In genomic region chr16:33714271-33714670, GRCm38 (mm10) we compare ENCODE assay signal across 8 mouse cellular contexts. TPM values are rescaled to one million over a fixed set of nuclear protein-coding genes. Genes with fewer than 3 reads are reported as not detected.
DNase-seq lines count a peak whose midpoint lies in the region; ATAC-seq lines count a peak whose summit lies in the region.

No protein-coding gene starts in this region.

- H3K27me3 ChIP-seq in embryonic facial prominence, embryonic 15.5 days: no peaks in the 10 kb centered on the region
- no peaks in the 10 kb centered on the region for H3K27me3 ChIP-seq in limb, embryonic 11.5 days (ENCODE audit: control insufficient read depth, insufficient read depth, low read length)
- H3K27me3 ChIP-seq in midbrain, embryonic 12.5 days: no peaks in the 10 kb centered on the region
- no peaks in the 10 kb centered on the region for H3K27me3 ChIP-seq in stomach, embryonic 14.5 days (ENCODE audit: control insufficient read depth, insufficient read depth, low read length)

- H3K9me3 ChIP-seq in embryonic facial prominence, embryonic 15.5 days (replicated peaks): no peaks in the 10 kb centered on the region
- no peaks in the 10 kb centered on the region for H3K9me3 ChIP-seq in limb, embryonic 11.5 days (ENCODE audit: control insufficient read depth, low read length)
- H3K9me3 ChIP-seq in midbrain, embryonic 12.5 days: no peaks in the 10 kb centered on the region
- no peaks in the 10 kb centered on the region for H3K9me3 ChIP-seq in stomach, embryonic 14.5 days (ENCODE audit: control insufficient read depth, low read depth, low read length)

- H3K27ac ChIP-seq in embryonic facial prominence, embryonic 15.5 days (replicated peaks): peak overlapping the region; percentile 23; the same call in 1 of the 2 replicates
- H3K27ac ChIP-seq in limb, embryonic 11.5 days (replicated peaks; ENCODE audit: low read depth, low read length): no peak overlapping the region
- no peak overlapping the region for H3K27ac ChIP-seq in midbrain, embryonic 12.5 days (replicated peaks)
- 0 out of 2 replicates have a peak overlapping the region, but pooled peaks have one; percentile 21 for H3K27ac ChIP-seq in stomach, embryonic 14.5 days (ENCODE audit: low read length)

- H3K4me1 ChIP-seq in embryonic facial prominence, embryonic 15.5 days: 0 out of 2 replicates have a peak, but pooled peaks cover 8% of the 10 kb centered on the region
- H3K4me1 ChIP-seq in limb, embryonic 11.5 days (ENCODE audit: control insufficient read depth, insufficient read depth, low read length): 0 out of 2 replicates have a peak, but pooled peaks cover 3% of the 10 kb centered on the region
- peaks cover 10% of the 10 kb centered on the region for H3K4me1 ChIP-seq in midbrain, embryonic 12.5 days
- no peaks in the 10 kb centered on the region for H3K4me1 ChIP-seq in stomach, embryonic 14.5 days (ENCODE audit: control insufficient read depth, insufficient read depth, low read length)

- H3K36me3 ChIP-seq in embryonic facial prominence, embryonic 15.5 days: peaks cover 10% of the 10 kb centered on the region; the same call in 1 of the 2 replicates
- H3K36me3 ChIP-seq in limb, embryonic 11.5 days (ENCODE audit: control insufficient read depth, insufficient read depth, low read length): peaks cover 3% of the 10 kb centered on the region; the same call in 1 of the 2 replicates
- peaks cover 54% of the 10 kb centered on the region for H3K36me3 ChIP-seq in midbrain, embryonic 12.5 days
- H3K36me3 ChIP-seq in stomach, embryonic 14.5 days (ENCODE audit: control insufficient read depth, insufficient read depth, low read length): peaks cover 7% of the 10 kb centered on the region; the same call in 1 of the 2 replicates

- H3K4me2 ChIP-seq in embryonic facial prominence, embryonic 15.5 days (replicated peaks): peak overlapping the region; percentile 40
- H3K4me2 ChIP-seq in limb, embryonic 11.5 days (ENCODE audit: low read depth, severe bottlenecking): peak overlapping the region; percentile 10; the same call in 1 of the 2 replicates
- H3K4me2 ChIP-seq in midbrain, embryonic 12.5 days (replicated peaks): peak overlapping the region; percentile 4; the same call in 1 of the 2 replicates
- peak overlapping the region; percentile 37 for H3K4me2 ChIP-seq in stomach, embryonic 14.5 days (replicated peaks; ENCODE audit: low read depth, low read length)

- 0 out of 2 replicates have a peak overlapping the region, but pooled peaks have one; percentile 2 for H3K9ac ChIP-seq in embryonic facial prominence, embryonic 15.5 days
- H3K9ac ChIP-seq in limb, embryonic 11.5 days (ENCODE audit: low read length): no peak overlapping the region
- no peak overlapping the region for H3K9ac ChIP-seq in midbrain, embryonic 12.5 days (replicated peaks)
- no peak overlapping the region for H3K9ac ChIP-seq in stomach, embryonic 14.5 days (replicated peaks; ENCODE audit: low read depth, low read length)

- peak overlapping the region; percentile 29 for H3K4me3 ChIP-seq in embryonic facial prominence, embryonic 15.5 days (replicated peaks)
- no peak overlapping the region for H3K4me3 ChIP-seq in limb, embryonic 11.5 days (ENCODE audit: low read depth, low read length)
- H3K4me3 ChIP-seq in midbrain, embryonic 12.5 days: no peak overlapping the region
- peak overlapping the region; percentile 21 for H3K4me3 ChIP-seq in stomach, embryonic 14.5 days (ENCODE audit: low read depth, low read length)

- WGBS in embryonic facial prominence, embryonic 15.5 days: 12% methylated on average over 13 of the region's 13 CpGs
- WGBS in limb, embryonic 11.5 days: 16% methylated on average over 13 of the region's 13 CpGs
- WGBS in midbrain, embryonic 12.5 days: 16% methylated on average over 13 of the region's 13 CpGs
- WGBS in stomach, embryonic 14.5 days: 6% methylated on average over 13 of the region's 13 CpGs

- peak; percentile 62 for DNase-seq in urinary bladder, postnatal 14 days (ENCODE audit: low spot score)
- no peak for DNase-seq in urinary bladder, postnatal 10 days (ENCODE audit: low spot score)
- DNase-seq in heart, postnatal 4 days: peak; percentile 71
- DNase-seq in limb, embryonic 11.5 days (ENCODE audit: low spot score): peak; percentile 75
- no peak for DNase-seq in cerebellum, adult 9-11 months

- peak; percentile 73 for ATAC-seq in embryonic facial prominence, embryonic 15.5 days (ENCODE audit: insufficient number of reproducible peaks, low FRiP score, low TSS enrichment, low read depth)
- ATAC-seq in limb, embryonic 11.5 days (ENCODE audit: insufficient number of reproducible peaks, low FRiP score, low TSS enrichment, low read depth): peak; percentile 57; the same call in 1 of the 2 replicates
- ATAC-seq in midbrain, embryonic 12.5 days (ENCODE audit: low FRiP score, low read depth): no peak
- peak; percentile 82 for ATAC-seq in stomach, embryonic 14.5 days (ENCODE audit: insufficient number of reproducible peaks, insufficient read depth, low FRiP score, low read depth)

RNA-seq across cellular contexts. Expression of gene Heg1, which starts 30.1 kb away (rescaled TPM):
- 19.5 and 20.4 TPM in 2 replicates for polyA plus RNA-seq in embryonic facial prominence, embryonic 15.5 days (2015; fragmentation: Nextera tagmentation; extraction: Ambion mirVana)
- total RNA-seq in heart, postnatal 4 days (2021): 100 to 1,000 TPM; 226 to 240 TPM
- 11.0 and 11.2 TPM in 2 replicates for polyA plus RNA-seq in limb, embryonic 11.5 days (2014; fragmentation: Nextera tagmentation; extraction: Ambion mirVana)
- polyA plus RNA-seq in midbrain, embryonic 12.5 days (2016; fragmentation: Nextera tagmentation; extraction: Ambion mirVana): 34.1 and 39.9 TPM in 2 replicates
- polyA plus RNA-seq in stomach, embryonic 14.5 days (2014; fragmentation: Nextera tagmentation; extraction: Ambion mirVana): 22.9 and 27.2 TPM in 2 replicates

Comparison
In these comparisons a context has a peak if more than half of its experiments do, and no peak if none do; other contexts are left out.
1. DNase-seq: peak in urinary bladder, postnatal 14 days (single experiment), heart, postnatal 4 days (single experiment) and limb, embryonic 11.5 days (single experiment); none in urinary bladder, postnatal 10 days (single experiment) and cerebellum, adult 9-11 months (single experiment).
2. H3K27ac ChIP-seq: peak in embryonic facial prominence, embryonic 15.5 days (single experiment) and stomach, embryonic 14.5 days (single experiment); none in limb, embryonic 11.5 days (single experiment) and midbrain, embryonic 12.5 days (single experiment).
3. H3K4me3 ChIP-seq: peak in embryonic facial prominence, embryonic 15.5 days (single experiment) and stomach, embryonic 14.5 days (single experiment); none in limb, embryonic 11.5 days (single experiment) and midbrain, embryonic 12.5 days (single experiment).
4. Peak in every context shown above with its lines, with median percentiles within 50 percentile points of each other: H3K4me2 ChIP-seq.